Mouse (Mus musculus) CH12.LX (cell line): ENCODE data around the gene Pbdc1.
"Not testable (repeated sequence)": the region's sequence is repeated elsewhere in the genome, so short reads cannot be mapped to it uniquely, and the experiment has no call there.

Source experiments
- USF1 ChIP-seq: IDR thresholded peaks from 2 replicates; pipeline ENCODE4 v1.6.1; 2014; ENCODE audit warnings: low read depth, mild to moderate bottlenecking, inconsistent platforms, low read length, improper control_type of control experiment
- USF2 ChIP-seq: conservative IDR thresholded peaks from 2 replicates; pipeline ENCODE4 v1.6.1; 2011; ENCODE audit warnings: low read depth, low read length, improper control_type of control experiment

GRCm38 (mm10) chrX:105083013-105083412 is 3.5 kb downstream of the Pbdc1 start:
- not testable (repeated sequence) for TF ChIP-seq USF1, USF2
